Mouse (Mus musculus) limb, embryonic 14.5 days (tissue): ENCODE data around the gene Cd300lg. TPM values are rescaled to one million over a fixed set of nuclear protein-coding genes. Genes with fewer than 3 reads are reported as not detected.

ENCODE experiments used
- ATAC-seq: fragments of 200-750 bp; cut with Nextera tagmentation; 2 replicates; pipeline ENCODE4 v1.8.0; 2017; ENCODE audit warnings: low read depth, moderate number of reproducible peaks, moderate TSS enrichment; ENCODE audit not compliant: low FRiP score
- DNase-seq: peaks from one replicate; pipeline ENCODE4 v3.0.0-alpha.2; 2015; ENCODE audit warnings: low spot score
- H3K27ac ChIP-seq: fragments of 300-500 bp; sonication (generic); replicated peaks from 2 replicates; pipeline ENCODE4 v1.5.1; 2014; ENCODE audit warnings: low read depth, mild to moderate bottlenecking, low read length, moderate library complexity, mixed read lengths
- H3K27me3 ChIP-seq: fragments of 300-500 bp; sonication (generic); 2 replicates; pipeline ENCODE4 v1.6.1; 2014; ENCODE audit warnings: low read length, mixed read lengths; ENCODE audit not compliant: control insufficient read depth, insufficient read depth
- H3K36me3 ChIP-seq: fragments of 300-500 bp; sonication (generic); 2 replicates; pipeline ENCODE4 v1.6.1; 2014; ENCODE audit warnings: mild to moderate bottlenecking, low read length, moderate library complexity, mixed read lengths; ENCODE audit not compliant: control insufficient read depth, insufficient read depth
- H3K4me1 ChIP-seq: fragments of 300-500 bp; sonication (generic); 2 replicates; pipeline ENCODE4 v1.6.1; 2014; ENCODE audit warnings: antibody characterized with exemption, low read length, mixed read lengths; ENCODE audit not compliant: control insufficient read depth, insufficient read depth
- H3K4me2 ChIP-seq: fragments of 300-500 bp; sonication (generic); replicated peaks from 2 replicates; pipeline ENCODE4 v1.6.1; 2014; ENCODE audit warnings: low read depth, mild to moderate bottlenecking, low read length, moderate library complexity; ENCODE audit not compliant: severe bottlenecking
- H3K4me3 ChIP-seq: fragments of 300-500 bp; sonication (generic); replicated peaks from 2 replicates; pipeline ENCODE4 v1.5.1; 2014; ENCODE audit warnings: low read length
- H3K9ac ChIP-seq: fragments of 300-500 bp; sonication (generic); 2 replicates; pipeline ENCODE4 v1.6.1; 2014; ENCODE audit warnings: mild to moderate bottlenecking, low read depth, low read length, moderate library complexity; ENCODE audit not compliant: severe bottlenecking
- H3K9me3 ChIP-seq: fragments of 300-500 bp; sonication (generic); 2 replicates; pipeline ENCODE4 v1.6.1; 2016; ENCODE audit warnings: low read length; ENCODE audit not compliant: control insufficient read depth
- POLR2A ChIP-seq: fragments of 200-500 bp; IDR thresholded peaks from 2 replicates; pipeline ENCODE4 v1.8.0; 2012; ENCODE audit warnings: inconsistent platforms, mild to moderate bottlenecking, moderate library complexity, borderline replicate concordance; ENCODE audit not compliant: insufficient read depth, insufficient read length; ENCODE audit errors: extremely low read depth
- WGBS: fragments of 180-500 bp; shearing (Covaris S2); extraction: QIAGEN DNeasy Blood & Tissue Kit; methylation state at CpG from one replicate; pipeline ENCODE4 v1.1.7; 2014; 5-methylcytosine and 5-hydroxymethylcytosine counted together
- polyA plus RNA-seq, 2 experiments: library from polyadenylated mRNA; depleted of rRNA in 1 of 2; stranded (reverse) in 1 of 2; unstranded in 1 of 2; fragments of >200 nt; fragmentation: Nextera tagmentation in 1 of 2; extraction: Ambion mirVana in 1 of 2; gene quantifications; 2 replicates each; pipeline versions ENCODE4 v1.2.1 to v1.2.3; 2012 to 2014

The Cd300lg gene
- polyA plus RNA-seq (2012; rRNA removed): 1.0 and 2.1 TPM in 2 replicates
- 0.81 and 0.87 TPM in 2 replicates for polyA plus RNA-seq (2014; fragmentation: Nextera tagmentation; extraction: Ambion mirVana)

DNA sequence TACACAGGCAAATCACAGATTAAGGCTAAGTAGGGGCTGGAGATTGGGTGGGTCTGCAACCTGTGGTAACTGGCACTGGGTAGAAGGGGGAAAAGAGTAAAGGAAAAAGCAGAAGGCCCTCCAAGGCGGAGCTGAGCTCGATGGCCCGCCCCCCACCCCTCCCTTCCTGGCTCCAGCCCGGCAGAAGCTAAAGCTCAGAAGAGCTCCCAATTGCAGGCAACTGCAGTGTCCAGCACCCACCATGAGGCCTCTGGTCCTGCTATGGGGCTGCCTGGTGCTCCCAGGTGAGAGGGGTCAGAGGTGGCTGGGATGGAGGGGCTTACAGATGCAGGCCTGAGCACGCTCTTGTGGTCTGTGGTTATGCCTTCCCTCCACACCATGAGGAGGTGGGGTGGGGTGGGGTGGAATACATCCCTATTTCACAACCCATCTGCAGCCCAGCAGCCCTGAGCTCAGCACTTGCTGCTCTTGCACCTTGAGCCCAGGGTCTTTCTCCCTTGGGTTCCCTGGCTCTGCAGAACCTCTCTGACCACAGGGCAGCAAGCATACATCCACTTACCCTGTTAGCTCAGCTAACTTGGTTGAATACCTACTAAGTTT, at the start of gene Cd300lg:
Gene Cd300lg (plus strand): TSS at position 160 of the 600 bp plus-strand sequence.
- H3K9me3 ChIP-seq: 0 out of 2 replicates have a peak, but pooled peaks cover 9% of the 10 kb centered on the region
- H3K27ac ChIP-seq: no peak within 1 kb of the TSS
- ATAC-seq (no peak), DNase-seq (no peak)
- TF ChIP-seq POLR2A: no peak
- H3K4me3 ChIP-seq: no peak within 1 kb of the TSS
- H3K4me2 ChIP-seq: peak within 1 kb of the TSS; percentile 24; the same call in 1 of the 2 replicates
- H3K9ac ChIP-seq: no peak within 1 kb of the TSS
- no peaks in the 10 kb centered on the region for H3K36me3 ChIP-seq
- no peaks in the 10 kb centered on the region for H3K4me1 ChIP-seq
- no peaks in the 10 kb centered on the region for H3K27me3 ChIP-seq
- 50% methylated on average over 5 of the region's 5 CpGs for WGBS

GRCm38 (mm10) chr11:101991813-101992212, 49.5 kb upstream of the Cd300lg start:
- WGBS: 77% methylated on average over 3 of the region's 3 CpGs
- Histone ChIP-seq H3K27me3 (no peaks in the 10 kb centered on the region), H3K27ac (no peak overlapping the region), H3K36me3 (no peaks in the 10 kb centered on the region), H3K9ac (no peak overlapping the region), H3K4me1 (no peaks in the 10 kb centered on the region), H3K9me3 (no peaks in the 10 kb centered on the region), H3K4me3 (no peak overlapping the region), H3K4me2 (no peak overlapping the region)
- DNase-seq (no peak), ATAC-seq (no peak)
- no peak for TF ChIP-seq POLR2A

DNA sequence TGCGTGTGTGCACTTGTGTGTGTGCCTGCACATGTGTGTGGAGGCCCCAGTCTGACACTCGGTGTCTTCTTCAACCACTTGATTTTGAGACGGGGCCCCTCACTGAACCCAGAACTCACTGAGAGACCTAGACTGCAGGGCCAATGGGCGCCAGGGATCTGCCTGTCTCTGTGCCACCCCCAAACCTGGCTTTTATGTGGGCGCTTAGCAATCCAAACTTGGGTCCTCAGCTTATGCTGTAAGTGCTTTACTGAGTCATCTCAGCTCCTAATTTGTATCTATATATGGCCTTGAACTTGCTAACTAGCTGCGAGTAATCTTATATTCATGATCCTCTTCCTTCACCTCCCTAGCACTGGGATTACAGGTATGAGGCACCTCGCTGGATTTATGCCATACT, 48.9 kb upstream of the Cd300lg start:
- TF ChIP-seq POLR2A: no peak
- H3K9me3 ChIP-seq: no peaks in the 10 kb centered on the region
- no peak overlapping the region for H3K27ac ChIP-seq
- no peak overlapping the region for H3K4me3 ChIP-seq
- DNase-seq (no peak), ATAC-seq (no peak)
- no peak overlapping the region for H3K9ac ChIP-seq
- H3K4me2 ChIP-seq: no peak overlapping the region
- H3K27me3 ChIP-seq: no peaks in the 10 kb centered on the region
- 86% methylated on average over 7 of the region's 7 CpGs for WGBS
- H3K36me3 ChIP-seq: no peaks in the 10 kb centered on the region
- no peaks in the 10 kb centered on the region for H3K4me1 ChIP-seq

GRCm38 (mm10) chr11:101994100-101994499, 47.2 kb upstream of the Cd300lg start:
- no peaks in the 10 kb centered on the region for H3K4me1 ChIP-seq
- no peaks in the 10 kb centered on the region for H3K36me3 ChIP-seq
- no peak for DNase-seq
- no peak for TF ChIP-seq POLR2A
- no peak overlapping the region for H3K4me2 ChIP-seq
- no peak for ATAC-seq
- H3K27ac ChIP-seq: no peak overlapping the region
- no peaks in the 10 kb centered on the region for H3K27me3 ChIP-seq
- H3K4me3 ChIP-seq: no peak overlapping the region
- H3K9me3 ChIP-seq: no peaks in the 10 kb centered on the region
- 66% methylated on average over 8 of the region's 8 CpGs for WGBS
- no peak overlapping the region for H3K9ac ChIP-seq

DNA sequence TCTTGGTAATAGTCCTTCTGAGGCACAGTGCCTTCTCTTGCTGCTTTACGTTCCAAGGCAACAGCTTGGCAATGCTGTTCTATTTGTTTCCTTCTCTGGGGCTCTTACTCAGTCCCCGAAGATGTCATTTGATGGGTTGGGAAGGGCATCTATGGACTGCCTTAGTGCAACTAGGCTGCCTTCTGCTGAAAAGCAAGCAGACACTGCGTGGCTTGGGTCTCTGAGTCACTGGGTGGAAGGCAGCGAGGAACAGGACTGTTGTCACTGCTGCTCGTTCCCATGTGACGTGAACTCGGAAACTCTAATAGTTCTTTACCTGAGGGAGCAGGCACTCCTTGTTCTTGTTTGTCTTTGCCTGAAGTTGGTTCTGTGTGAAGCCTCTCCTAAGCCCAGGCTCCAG, 45.4 kb upstream of the Cd300lg start:
- H3K27me3 ChIP-seq: no peaks in the 10 kb centered on the region
- H3K9ac ChIP-seq: no peak overlapping the region
- H3K4me2 ChIP-seq: no peak overlapping the region
- TF ChIP-seq POLR2A: no peak
- no peaks in the 10 kb centered on the region for H3K9me3 ChIP-seq
- H3K4me3 ChIP-seq: no peak overlapping the region
- DNase-seq (no peak), ATAC-seq (no peak)
- H3K36me3 ChIP-seq: no peaks in the 10 kb centered on the region
- WGBS: 91% methylated on average over 7 of the region's 7 CpGs
- no peaks in the 10 kb centered on the region for H3K4me1 ChIP-seq
- no peak overlapping the region for H3K27ac ChIP-seq
